Mouse (Mus musculus) CH12.LX (cell line): ENCODE results near the gene Itpr1. TPM values are rescaled to one million over a fixed set of nuclear protein-coding genes. Genes with fewer than 3 reads are reported as not detected.

ENCODE experiments used
- DNase-seq: peaks from one replicate; pipeline ENCODE4 v3.0.0-alpha.2; 2013; ENCODE audit errors: extremely low read depth
- H3K27ac ChIP-seq: 2 replicates; pipeline ENCODE4 v1.5.1; 2012; ENCODE audit warnings: low read depth, mild to moderate bottlenecking, control low read depth, moderate library complexity; ENCODE audit not compliant: insufficient read depth
- H3K27me3 ChIP-seq: replicated peaks from 2 replicates; pipeline ENCODE3; 2012; ENCODE audit warnings: inconsistent platforms
- H3K36me3 ChIP-seq, 2 experiments: replicated peaks in 1 of 2; 2 replicates each; pipeline versions ENCODE3 to v1.6.1; 2012; ENCODE audit warnings: inconsistent platforms in 1 of 2, low read length in 1 of 2, mild to moderate bottlenecking in 1 of 2, mixed read lengths in 1 of 2, moderate library complexity in 1 of 2; ENCODE audit not compliant: control insufficient read depth in 1 of 2, insufficient read depth in 1 of 2
- H3K4me1 ChIP-seq, 2 experiments: 2 replicates each; pipeline ENCODE4 v1.6.1; 2012; ENCODE audit warnings: inconsistent platforms in 1 of 2, moderate library complexity in 1 of 2; ENCODE audit not compliant: insufficient read depth in 2 of 2, control insufficient read depth in 1 of 2
- H3K4me2 ChIP-seq: 2 replicates; pipeline ENCODE4 v1.6.1; 2012; ENCODE audit warnings: low read depth, mild to moderate bottlenecking, control low read depth; ENCODE audit not compliant: poor library complexity, insufficient read depth, severe bottlenecking
- H3K4me3 ChIP-seq, 3 experiments: fragments of 150-350 bp in 1 of 3; sonication (generic) in 1 of 3; replicated peaks in 1 of 3; 2 replicates each; pipeline versions ENCODE3 to v1.5.1; 2011 to 2012; ENCODE audit warnings: low read depth in 2 of 3, low read length in 2 of 3, mild to moderate bottlenecking in 2 of 3, moderate library complexity in 2 of 3, control low read depth in 1 of 3, improper control_type of control experiment in 1 of 3, inconsistent platforms in 1 of 3, mixed read lengths in 1 of 3; ENCODE audit not compliant: poor library complexity in 1 of 3
- H3K79me2 ChIP-seq: replicated peaks from 2 replicates; pipeline ENCODE4 v1.6.1; 2012; ENCODE audit warnings: mild to moderate bottlenecking, moderate library complexity; ENCODE audit not compliant: control insufficient read depth, poor library complexity, insufficient read depth, severe bottlenecking; ENCODE audit errors: extremely low read depth
- H3K9ac ChIP-seq: 2 replicates; pipeline ENCODE4 v1.6.1; 2012; ENCODE audit warnings: low read depth, mild to moderate bottlenecking, control low read depth, moderate library complexity; ENCODE audit not compliant: insufficient read depth
- H3K9me3 ChIP-seq: replicated peaks from 2 replicates; pipeline ENCODE3; 2012; ENCODE audit warnings: low read length, inconsistent platforms, mixed read lengths
- BHLHE40 ChIP-seq: IDR thresholded peaks from 2 replicates; pipeline ENCODE4 v1.6.1; 2011; ENCODE audit warnings: mild to moderate bottlenecking, low read depth, low read length, improper control_type of control experiment
- CHD1 ChIP-seq: IDR thresholded peaks from 2 replicates; pipeline ENCODE4 v1.6.1; 2012; ENCODE audit warnings: low read depth, low read length, improper control_type of control experiment, inconsistent platforms
- CHD2 ChIP-seq: IDR thresholded peaks from 2 replicates; pipeline ENCODE4 v1.6.1; 2011; ENCODE audit warnings: low read length, improper control_type of control experiment
- CTCF ChIP-seq, 2 experiments: IDR thresholded peaks in 1 of 2; conservative IDR thresholded peaks in 1 of 2; 2 replicates each; pipeline ENCODE4 v1.5.1; 2011 to 2012; ENCODE audit warnings: low read depth in 2 of 2, low read length in 2 of 2, improper control_type of control experiment in 1 of 2, inconsistent platforms in 1 of 2, mild to moderate bottlenecking in 1 of 2, moderate library complexity in 1 of 2
- E2F4 ChIP-seq: IDR thresholded peaks from 2 replicates; pipeline ENCODE4 v1.6.1; 2011; ENCODE audit warnings: low read depth, low read length, improper control_type of control experiment; ENCODE audit not compliant: insufficient replicate concordance
- ELF1 ChIP-seq: IDR thresholded peaks from 2 replicates; pipeline ENCODE4 v1.6.1; 2014; ENCODE audit warnings: low read depth, mild to moderate bottlenecking, inconsistent platforms, low read length, improper control_type of control experiment
- EP300 ChIP-seq: IDR thresholded peaks from 2 replicates; pipeline ENCODE4 v1.6.1; 2011; ENCODE audit warnings: low read length, improper control_type of control experiment
- ETS1 ChIP-seq: conservative IDR thresholded peaks from 2 replicates; pipeline ENCODE4 v1.6.1; 2012; ENCODE audit warnings: low read depth, mild to moderate bottlenecking, inconsistent platforms, low read length, improper control_type of control experiment, moderate library complexity
- HCFC1 ChIP-seq: IDR thresholded peaks from 2 replicates; pipeline ENCODE4 v1.6.1; 2012; ENCODE audit warnings: low read depth, mild to moderate bottlenecking, inconsistent platforms, low read length, improper control_type of control experiment
- IRF4 ChIP-seq: IDR thresholded peaks from 2 replicates; pipeline ENCODE4 v1.6.1; 2014; ENCODE audit warnings: low read depth, mild to moderate bottlenecking, inconsistent platforms, low read length, improper control_type of control experiment
- JUN ChIP-seq: IDR thresholded peaks from 2 replicates; pipeline ENCODE4 v1.6.1; 2011; ENCODE audit warnings: low read depth, mild to moderate bottlenecking, low read length, improper control_type of control experiment, moderate library complexity; ENCODE audit not compliant: insufficient read depth
- KAT2A ChIP-seq: IDR thresholded peaks from 2 replicates; pipeline ENCODE4 v1.6.1; 2012; ENCODE audit warnings: low read length, improper control_type of control experiment, inconsistent platforms; ENCODE audit not compliant: insufficient replicate concordance
- MAFK ChIP-seq: IDR thresholded peaks from 2 replicates; pipeline ENCODE4 v1.6.1; 2011; ENCODE audit warnings: low read length, improper control_type of control experiment; ENCODE audit not compliant: insufficient replicate concordance
- MAX ChIP-seq: IDR thresholded peaks from 2 replicates; pipeline ENCODE4 v1.6.1; 2011; ENCODE audit warnings: low read length, improper control_type of control experiment
- MEF2A ChIP-seq: IDR thresholded peaks from 2 replicates; pipeline ENCODE4 v1.6.1; 2014; ENCODE audit warnings: low read depth, mild to moderate bottlenecking, inconsistent platforms, low read length, improper control_type of control experiment, borderline replicate concordance
- MXI1 ChIP-seq: IDR thresholded peaks from 2 replicates; pipeline ENCODE4 v1.6.1; 2011; ENCODE audit warnings: mild to moderate bottlenecking, low read depth, low read length, improper control_type of control experiment
- MYC ChIP-seq: IDR thresholded peaks from 2 replicates; pipeline ENCODE4 v1.6.1; 2011; ENCODE audit warnings: low read depth, mild to moderate bottlenecking, improper control_type of control experiment, low read length
- NELFE ChIP-seq: IDR thresholded peaks from 2 replicates; pipeline ENCODE4 v1.6.1; 2011; ENCODE audit warnings: low read depth, low read length, improper control_type of control experiment
- NRF1 ChIP-seq: IDR thresholded peaks from 2 replicates; pipeline ENCODE4 v1.6.1; 2014; ENCODE audit warnings: low read depth, mild to moderate bottlenecking, inconsistent platforms, low read length, improper control_type of control experiment, moderate library complexity
- PAX5 ChIP-seq: IDR thresholded peaks from 2 replicates; pipeline ENCODE4 v1.6.1; 2012; ENCODE audit warnings: low read length, inconsistent platforms, mixed read lengths
- POLR2A ChIP-seq: IDR thresholded peaks from 2 replicates; pipeline ENCODE4 v1.6.1; 2011; ENCODE audit warnings: low read depth, mild to moderate bottlenecking, improper control_type of control experiment, low read length
- POLR2AphosphoS2 ChIP-seq: IDR thresholded peaks from 2 replicates; pipeline ENCODE4 v1.6.1; 2011; ENCODE audit warnings: low read depth, low read length, improper control_type of control experiment
- RAD21 ChIP-seq: IDR thresholded peaks from 2 replicates; pipeline ENCODE4 v1.6.1; 2011; ENCODE audit warnings: low read depth, mild to moderate bottlenecking, low read length, improper control_type of control experiment, moderate library complexity
- RCOR1 ChIP-seq: conservative IDR thresholded peaks from 2 replicates; pipeline ENCODE4 v1.6.1; 2012; ENCODE audit warnings: low read depth, mild to moderate bottlenecking, inconsistent platforms, low read length, improper control_type of control experiment
- SIN3A ChIP-seq: IDR thresholded peaks from 2 replicates; pipeline ENCODE4 v1.6.1; 2012; ENCODE audit warnings: low read length, improper control_type of control experiment, inconsistent platforms
- TCF12 ChIP-seq: IDR thresholded peaks from 2 replicates; pipeline ENCODE4 v1.6.1; 2014; ENCODE audit warnings: low read depth, mild to moderate bottlenecking, inconsistent platforms, low read length, improper control_type of control experiment
- USF1 ChIP-seq: IDR thresholded peaks from 2 replicates; pipeline ENCODE4 v1.6.1; 2014; ENCODE audit warnings: low read depth, mild to moderate bottlenecking, inconsistent platforms, low read length, improper control_type of control experiment
- ZC3H11A ChIP-seq: IDR thresholded peaks from 2 replicates; pipeline ENCODE4 v1.6.1; 2012; ENCODE audit warnings: low read depth, mild to moderate bottlenecking, inconsistent platforms, low read length, improper control_type of control experiment
- ZKSCAN1 ChIP-seq: IDR thresholded peaks from 2 replicates; pipeline ENCODE4 v1.6.1; 2012; ENCODE audit warnings: low read depth, inconsistent platforms, low read length, improper control_type of control experiment, borderline replicate concordance
- ZMIZ1 ChIP-seq: IDR thresholded peaks from 2 replicates; pipeline ENCODE4 v1.6.1; 2012; ENCODE audit warnings: low read depth, mild to moderate bottlenecking, inconsistent platforms, low read length, improper control_type of control experiment
- ZNF384 ChIP-seq: IDR thresholded peaks from 2 replicates; pipeline ENCODE4 v1.6.1; 2012; ENCODE audit warnings: low read depth, low read length, improper control_type of control experiment, inconsistent platforms
- dilution Hi-C: fragments of 300-500 bp; cut with MboI; formaldehyde crosslinking; loops from 2 replicates; pipeline ENCODE4 v1.14.3; 2020; ENCODE audit warnings: low sequenced_read_pairs; ENCODE audit not compliant: extremely low pct_unique_long_range_greater_than_20kb, extremely low pct_ligation_motif_present
- in situ Hi-C: fragments of 300-500 bp; cut with MboI; formaldehyde crosslinking; loops from 3 replicates; pipeline ENCODE4 v1.14.3; 2019; ENCODE audit warnings: low sequenced_read_pairs, low pct_ligation_motif_present, low pct_unique_long_range_greater_than_20kb, mixed read lengths
- polyA plus RNA-seq: library from polyadenylated mRNA; unstranded; fragments of >175 nt; gene quantifications from 2 replicates; pipeline ENCODE4 v1.2.1, GENCODE M21; 2012; ENCODE audit warnings: low read depth; ENCODE audit not compliant: insufficient read length
- total RNA-seq, 2 experiments: library from RNA; depleted of rRNA; stranded (reverse); fragments of 300-350 nt in 1 of 2; fragments of >200 nt in 1 of 2; gene quantifications; 2 replicates each; pipeline ENCODE4 v1.2.3; 2012 to 2014

The Itpr1 gene
- total and polyA plus RNA-seq, 3 experiments: 42.8 to 73.1 (median 53.4) TPM

- Histone ChIP-seq H3K9me3 (no peaks in the 10 kb centered on the region), H3K4me1 (peaks cover 17 to 58% of the 10 kb centered on the region in 2 experiments), H3K27me3 (no peaks in the 10 kb centered on the region), H3K9ac (no peak overlapping the region), H3K36me3 (peaks cover 14 to 50% of the 10 kb centered on the region in 2 experiments), H3K27ac (0 out of 2 replicates have a peak overlapping the region, but pooled peaks have one; percentile 9), H3K4me2 (no peak overlapping the region), H3K4me3 (peak overlapping the region in 1 of 3 experiments; percentile 13), H3K79me2 (no peaks in the 10 kb centered on the region)
- dilution Hi-C loops (no loop called here), in situ Hi-C loops (no loop called here)
- DNase-seq: no peak
- TF ChIP-seq NELFE (no peak), POLR2A (no peak), RAD21 (peak; percentile 11), ZC3H11A (no peak), CTCF (conservative IDR thresholded peaks at IDR 0.05 in 1 of 2, IDR thresholded peaks at IDR 0.05 in 1 of 2; ENCODE audit: low read depth in 2 of 2, low read length in 2 of 2) (peak in 1 of 2 experiments; percentile 20; a peak in 2 of 4 replicates), EP300 (no peak), MAX (no peak)
Measured at GRCm38 (mm10) chr6:108545464-108545863, 332.6 kb downstream of the Itpr1 start.

- dilution Hi-C loops: no loop called here
- Histone ChIP-seq H3K36me3 (peaks cover 3 to 37% of the 10 kb centered on the region in 2 experiments), H3K4me2 (no peak overlapping the region), H3K27me3 (no peaks in the 10 kb centered on the region), H3K4me1 (peaks cover 34 to 75% of the 10 kb centered on the region in 2 experiments), H3K9me3 (no peaks in the 10 kb centered on the region), H3K9ac (peak overlapping the region; percentile 53; the same call in 1 of the 2 replicates), H3K4me3 (no peak overlapping the region), H3K79me2 (no peaks in the 10 kb centered on the region), H3K27ac (no peak overlapping the region; the same call in 1 of the 2 replicates)
- in situ Hi-C loops: no loop called here
- peak; percentile 59 for DNase-seq
- TF ChIP-seq SIN3A (peak; percentile 61; the same call in 1 of the 2 replicates), KAT2A (no peak), TCF12 (peak; percentile 37; the same call in 1 of the 2 replicates), HCFC1 (no peak), ZKSCAN1 (no peak), RCOR1 (0 out of 2 replicates have a peak, but pooled peaks have one; percentile 77), IRF4 (peak; percentile 95), ZMIZ1 (no peak), ZC3H11A (no peak), ZNF384 (no peak), POLR2A (peak; percentile 34; the same call in 1 of the 2 replicates), USF1 (no peak), MXI1 (no peak; the same call in 1 of the 2 replicates), CHD2 (peak; percentile 46; the same call in 1 of the 2 replicates), CHD1 (no peak; the same call in 1 of the 2 replicates), POLR2AphosphoS2 (no peak), MYC (0 out of 2 replicates have a peak, but pooled peaks have one; percentile 16), MAX (no peak; the same call in 1 of the 2 replicates), ETS1 (peak; percentile 67), BHLHE40 (peak; percentile 66), PAX5 (no peak), JUN (no peak), CTCF (conservative IDR thresholded peaks at IDR 0.05 in 1 of 2, IDR thresholded peaks at IDR 0.05 in 1 of 2; ENCODE audit: low read depth in 2 of 2, low read length in 2 of 2) (no peak), E2F4 (no peak), MEF2A (peak; percentile 55), NRF1 (no peak), EP300 (peak; percentile 91), RAD21 (no peak; the same call in 1 of the 2 replicates), MAFK (0 out of 2 replicates have a peak, but pooled peaks have one; percentile 46), NELFE (no peak), ELF1 (no peak)
Measured at GRCm38 (mm10) chr6:108548413-108548812, 335.5 kb downstream of the Itpr1 start.
